Mouse (Mus musculus) v-Abl transformed pro-B cells (cell line): Measurements from ENCODE around the gene Triap1.

Source experiments
- in situ Hi-C, 2 experiments: fragments of 400-800 bp; cut with MboI; formaldehyde crosslinking; loops; one replicate each; pipeline ENCODE4 v1.15.1; 2025; ENCODE audit not compliant: unreplicated experiment in 2 of 2

The Triap1 gene

GRCm38 (mm10) chr5:115340577-115341313 lies at the start of gene Triap1, which contains the start of gene Gatc:
TSS of gene Triap1 (plus strand) at chr5:115341225.
TSS of gene Gatc (minus strand) at chr5:115341178.
- in situ Hi-C loops = loop anchor here in 1 of 2 experiments (10.0 kb wide), 2 partner anchors 156 to 216 kb away; no protein-coding TSS in a partner anchor

GRCm38 (mm10) chr5:115294173-115294572 lies 46.9 kb upstream of the Triap1 start:
- in situ Hi-C loops = loop anchor here in 1 of 2 experiments (25.0 kb wide), 1 partner anchor 143 kb away; the partner anchor contains the start of gene Msi1

- in situ Hi-C loops = loop anchor here in 1 of 2 experiments (25.0 kb wide), 1 partner anchor 141 kb away; the partner anchor contains the start of gene Msi1
Measured at GRCm38 (mm10) chr5:115296347-115296746, 44.7 kb upstream of the Triap1 start.

GRCm38 (mm10) chr5:115300035-115300744 lies 40.8 kb upstream of the Triap1 start:
- in situ Hi-C loops = loop anchor here in 1 of 2 experiments (5.0 kb wide), 1 partner anchor 47 kb away; the partner anchor contains the start of gene Cox6a1

- in situ Hi-C loops = loop anchor here in 1 of 2 experiments (5.0 kb wide), 1 partner anchor 46 kb away; the partner anchor contains the start of gene Cox6a1
Measured at GRCm38 (mm10) chr5:115300792-115301614, 40.0 kb upstream of the Triap1 start, which contains the start of gene Dynll1. TSS of gene Dynll1 (minus strand) at chr5:115300999.

GRCm38 (mm10) chr5:115301615-115302014 lies 39.4 kb upstream of the Triap1 start:
- in situ Hi-C loops = loop anchor here in 1 of 2 experiments (5.0 kb wide), 1 partner anchor 46 kb away; the partner anchor contains the start of gene Cox6a1

- in situ Hi-C loops = loop anchor here in 1 of 2 experiments (5.0 kb wide), 1 partner anchor 45 kb away; the partner anchor contains the start of gene Cox6a1
Measured at GRCm38 (mm10) chr5:115302190-115302589, 38.8 kb upstream of the Triap1 start.

- in situ Hi-C loops = no loop called here
Measured at GRCm38 (mm10) chr5:115312354-115312753, 28.7 kb upstream of the Triap1 start.

- in situ Hi-C loops = no loop called here
Measured at GRCm38 (mm10) chr5:115312816-115313667, 28.0 kb upstream of the Triap1 start.

GRCm38 (mm10) chr5:115313668-115313943 lies 27.4 kb upstream of the Triap1 start:
- in situ Hi-C loops = no loop called here

GRCm38 (mm10) chr5:115316968-115317644 lies 23.9 kb upstream of the Triap1 start:
- in situ Hi-C loops = no loop called here

- in situ Hi-C loops = no loop called here
Measured at GRCm38 (mm10) chr5:115317645-115318328, 23.2 kb upstream of the Triap1 start.

- in situ Hi-C loops = no loop called here
Measured at GRCm38 (mm10) chr5:115319004-115319940, 21.8 kb upstream of the Triap1 start.

GRCm38 (mm10) chr5:115326256-115326831 lies 14.7 kb upstream of the Triap1 start:
- in situ Hi-C loops = no loop called here

- in situ Hi-C loops = no loop called here
Measured at GRCm38 (mm10) chr5:115326875-115327609, 14.0 kb upstream of the Triap1 start, which contains the start of gene Srsf9. TSS of gene Srsf9 (plus strand) at chr5:115327177.
